Mouse (Mus musculus): ENCODE results near the gene Kpna3.

DNA sequence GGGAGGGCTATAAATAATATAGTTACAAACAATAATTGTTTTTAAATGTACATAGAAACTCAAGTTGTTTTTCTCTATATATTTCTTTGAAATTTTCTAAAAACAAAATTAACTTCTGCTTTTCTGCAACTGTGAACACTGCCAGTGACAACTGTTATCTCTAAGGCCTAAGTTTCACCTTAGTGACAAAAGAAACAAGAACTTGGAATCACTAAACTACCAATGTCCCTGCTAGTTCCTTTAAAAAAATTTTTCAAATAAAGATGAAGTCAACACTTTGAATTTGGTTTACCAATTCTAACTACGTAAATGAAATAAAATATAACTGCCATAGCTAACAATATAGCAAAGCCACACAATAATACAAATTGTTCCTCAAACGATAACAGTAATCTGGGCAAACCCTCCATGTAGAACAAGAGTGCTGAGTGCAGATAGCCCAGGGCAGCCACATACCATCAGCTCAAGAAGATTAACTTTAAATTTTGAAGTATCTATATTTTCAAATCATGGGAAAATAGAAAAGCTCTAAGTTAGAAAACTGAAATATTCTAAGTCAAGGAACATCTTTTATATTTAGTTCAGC, 14.5 kb downstream of the Kpna3 start:
- no peak for TF ChIP-seq CTCF (IDR thresholded peaks at IDR 0.05; ENCODE audit: control insufficient read depth, insufficient read depth, insufficient replicate concordance, low read depth, low read length)
- no peak for TF ChIP-seq POLR2A (IDR thresholded peaks at IDR 0.05; ENCODE audit: control insufficient read depth, low read depth, low read length)
